Mouse (Mus musculus) bone marrow, adult 2 months (tissue): ENCODE measurements around the gene Hyal1.

Experiments used
- CTCF ChIP-seq: fragments of 200-500 bp; IDR thresholded peaks from 2 replicates; pipeline ENCODE4 v1.5.1; 2011; ENCODE audit warnings: low read length, control low read depth; ENCODE audit not compliant: control insufficient read depth, insufficient read depth
- POLR2A ChIP-seq: fragments of 200-500 bp; IDR thresholded peaks from 2 replicates; pipeline ENCODE4 v1.6.1; 2011; ENCODE audit warnings: low read depth, mild to moderate bottlenecking, control low read depth, low read length, borderline replicate concordance; ENCODE audit not compliant: control insufficient read depth

DNA sequence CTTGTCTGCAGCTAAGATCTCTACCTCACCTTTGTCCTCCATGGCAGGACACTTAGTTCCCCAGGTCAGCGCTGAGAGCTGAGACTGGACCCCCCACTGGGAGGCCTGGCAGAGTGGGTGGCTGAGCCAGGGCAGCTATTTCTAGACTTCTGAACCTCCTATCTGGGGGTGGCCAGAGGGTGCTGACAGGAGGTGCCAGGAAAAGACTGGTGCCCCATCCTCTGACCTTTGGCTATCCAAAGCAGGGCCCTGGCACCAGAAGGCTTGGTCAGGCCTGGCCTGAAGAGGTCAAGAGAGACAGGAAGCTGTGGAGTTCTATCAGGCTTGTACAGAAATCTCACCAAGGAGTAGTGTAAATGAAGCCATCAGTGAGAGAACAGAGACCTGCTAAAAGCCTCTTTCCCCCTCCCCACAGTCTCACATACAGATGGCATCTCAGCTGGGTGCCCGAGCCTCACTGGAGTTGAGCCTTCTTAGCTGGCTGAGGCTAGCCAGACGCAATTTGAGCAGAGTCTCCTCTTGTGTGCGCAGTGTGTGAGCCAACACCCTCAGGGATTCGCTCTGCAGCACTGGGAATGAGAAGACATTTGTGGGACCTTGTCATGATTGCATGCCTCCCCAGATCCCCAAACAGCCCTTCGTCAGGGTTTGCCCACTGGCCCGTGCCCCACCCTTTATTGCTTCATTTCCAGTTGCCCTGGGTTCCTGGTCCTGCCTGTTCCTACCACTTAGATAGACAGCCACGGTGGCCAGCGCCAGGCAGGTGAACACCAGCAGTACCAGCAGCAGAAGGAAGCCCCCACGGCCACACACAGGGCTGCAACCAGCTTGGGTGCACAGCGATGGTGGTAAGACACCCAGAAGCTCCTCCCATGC, 16.6 kb downstream of the Hyal1 start:
- TF ChIP-seq POLR2A (no peak), CTCF (no peak)
